In the genomic region with DNA sequence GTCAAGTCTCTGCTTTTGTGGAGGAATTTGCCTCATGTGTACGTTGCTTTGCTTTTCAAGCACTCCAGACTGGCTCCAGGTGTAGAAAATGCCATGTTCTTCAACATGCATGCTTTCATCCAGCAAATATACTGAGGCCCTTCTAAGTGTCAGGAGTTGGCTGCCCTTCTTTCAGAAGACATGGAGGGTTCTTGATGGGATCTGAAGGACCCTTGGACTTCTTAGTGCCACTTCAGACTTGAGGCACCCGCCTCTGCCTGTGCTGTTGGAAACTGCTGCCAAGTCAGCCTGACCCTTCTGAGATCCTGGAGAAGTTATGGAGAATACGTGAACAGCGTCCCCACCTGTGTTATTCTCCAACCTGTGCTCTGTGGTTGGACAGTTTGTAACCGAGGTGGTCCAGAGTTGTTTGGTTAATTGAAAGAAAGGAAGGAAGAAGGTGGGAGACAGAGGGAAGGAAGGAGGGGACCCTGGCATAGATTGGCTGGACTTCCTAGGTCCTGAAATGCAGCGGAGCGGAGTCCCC, we compare ENCODE assay signal across 8 mouse cellular contexts. TPM values are rescaled to one million over a fixed set of nuclear protein-coding genes. Genes with fewer than 3 reads are reported as not detected.
DNase-seq lines count a peak whose midpoint lies in the region; ATAC-seq lines count a peak whose summit lies in the region.

No protein-coding gene starts in this region.

- H3K27me3 ChIP-seq in heart, embryonic 10.5 days (ENCODE audit: insufficient read depth, poor library complexity, severe bottlenecking) = peaks cover 48% of the 10 kb centered on the region
- no peaks in the 10 kb centered on the region for H3K27me3 ChIP-seq in intestine, embryonic 15.5 days (replicated peaks)

- no peaks in the 10 kb centered on the region for H3K9me3 ChIP-seq in heart, embryonic 10.5 days
- H3K9me3 ChIP-seq in intestine, embryonic 15.5 days = no peaks in the 10 kb centered on the region

- peak overlapping the region; percentile 74 for H3K9ac ChIP-seq in intestine, embryonic 15.5 days

- no peak for DNase-seq in heart, embryonic 10.5 days (ENCODE audit: low spot score)
- no peak for DNase-seq in heart, postnatal 25 days (ENCODE audit: low spot score)
- peak; percentile 89 for DNase-seq in lung, postnatal 25 days (ENCODE audit: low spot score)
- DNase-seq in layer of hippocampus, adult 9-11 months = no peak
- DNase-seq in frontal cortex, adult 2 months (ENCODE audit: extremely low spot score in 1 of 2, low spot score in 1 of 2) = no peak
- no peak for DNase-seq in MN1 (ENCODE audit: low spot score)

- H3K4me3 ChIP-seq in heart, embryonic 10.5 days = peak overlapping the region; percentile 77
- H3K4me3 ChIP-seq in brown adipose tissue, adult 24 weeks (ENCODE audit: insufficient read depth, low read depth, low read length) = peak overlapping the region; percentile 64; the same call in 1 of the 2 replicates
- H3K4me3 ChIP-seq in intestine, embryonic 15.5 days (replicated peaks) = peak overlapping the region; percentile 82

- H3K36me3 ChIP-seq in heart, embryonic 10.5 days = no peaks in the 10 kb centered on the region
- H3K36me3 ChIP-seq in intestine, embryonic 15.5 days = no peaks in the 10 kb centered on the region

- peak overlapping the region; percentile 64; the same call in 1 of the 2 replicates for H3K27ac ChIP-seq in heart, embryonic 10.5 days
- H3K27ac ChIP-seq in brown adipose tissue, adult 24 weeks (replicated peaks; ENCODE audit: low read depth, low read length) = no peak overlapping the region
- peak overlapping the region; percentile 77; the same call in 1 of the 2 replicates for H3K27ac ChIP-seq in intestine, embryonic 15.5 days

- WGBS in heart, embryonic 10.5 days = 35% methylated on average over 7 of the region's 7 CpGs
- WGBS in intestine, embryonic 15.5 days = 39% methylated on average over 7 of the region's 7 CpGs

- peak overlapping the region; percentile 92 for H3K4me2 ChIP-seq in intestine, embryonic 15.5 days (replicated peaks)

- H3K4me1 ChIP-seq in heart, embryonic 10.5 days = peaks cover 11% of the 10 kb centered on the region; the same call in 1 of the 2 replicates
- H3K4me1 ChIP-seq in brown adipose tissue, adult 24 weeks (ENCODE audit: control insufficient read depth, insufficient read depth, insufficient read length, low read length) = no peaks in the 10 kb centered on the region
- 0 out of 2 replicates have a peak, but pooled peaks cover 12% of the 10 kb centered on the region for H3K4me1 ChIP-seq in intestine, embryonic 15.5 days (replicated peaks)

- ATAC-seq in intestine, embryonic 15.5 days = peak; percentile 15

- intact Hi-C loops in heart, postnatal 25 days (cut with DNase I) = loop anchor here (10.0 kb wide), 1 partner anchor 113 kb away; no protein-coding TSS in a partner anchor

RNA-seq across cellular contexts. Expression of gene Egfr, which starts 0.5 kb away (rescaled TPM):
- 1.9 and 3.1 TPM in 2 replicates for polyA plus RNA-seq in heart, embryonic 10.5 days (2016; fragmentation: Nextera tagmentation; extraction: Ambion mirVana)
- 1 to 10 TPM; 7.6 to 7.7 TPM for total RNA-seq in heart, postnatal 25 days (2021)
- polyA plus RNA-seq in brown adipose tissue, adult 24 weeks (2012; ENCODE audit: insufficient read depth, insufficient read length, missing spikeins) = 4.5 and 5.9 TPM in 2 replicates
- 10.8 and 11.6 TPM in 2 replicates for polyA plus RNA-seq in intestine, embryonic 15.5 days (2015; fragmentation: Nextera tagmentation; extraction: Ambion mirVana)
- polyA plus RNA-seq in frontal cortex, adult 2 months (2012; rRNA removed) = 4.7 and 5.4 TPM in 2 replicates
